Mouse (Mus musculus) embryonic fibroblast, embryonic 13.5 days (primary cell): ENCODE data around the gene Dcp1b. TPM values are rescaled to one million over a fixed set of nuclear protein-coding genes. Genes with fewer than 3 reads are reported as not detected.

ENCODE experiments used
- H3K27ac ChIP-seq: 2 replicates; pipeline ENCODE4 v1.5.1; 2012; ENCODE audit warnings: low read length, control low read depth, inconsistent platforms; ENCODE audit not compliant: insufficient read depth
- H3K4me1 ChIP-seq: 2 replicates; pipeline ENCODE4 v1.6.1; 2011; ENCODE audit warnings: low read length; ENCODE audit not compliant: control insufficient read depth, insufficient read depth
- H3K4me3 ChIP-seq: 2 replicates; pipeline ENCODE4 v1.5.1; 2011; ENCODE audit warnings: mild to moderate bottlenecking, control low read depth, low read length; ENCODE audit not compliant: insufficient read depth
- CTCF ChIP-seq: IDR thresholded peaks from 2 replicates; pipeline ENCODE4 v1.5.1; 2011; ENCODE audit warnings: mild to moderate bottlenecking, control low read depth, low read length, moderate library complexity, borderline replicate concordance; ENCODE audit not compliant: insufficient read depth
- POLR2A ChIP-seq: IDR thresholded peaks from 2 replicates; pipeline ENCODE4 v1.6.1; 2011; ENCODE audit warnings: low read depth, mild to moderate bottlenecking, control low read depth, low read length, moderate library complexity
- polyA plus RNA-seq: library from polyadenylated mRNA; stranded (reverse); fragments of >200 nt; gene quantifications from 2 replicates; pipeline ENCODE4 v1.2.4, GENCODE M21; 2011; ENCODE audit warnings: low read depth; ENCODE audit not compliant: missing spikeins, insufficient read length

Dcp1b gene
- polyA plus RNA-seq, 1 experiment: 8.2 TPM

DNA sequence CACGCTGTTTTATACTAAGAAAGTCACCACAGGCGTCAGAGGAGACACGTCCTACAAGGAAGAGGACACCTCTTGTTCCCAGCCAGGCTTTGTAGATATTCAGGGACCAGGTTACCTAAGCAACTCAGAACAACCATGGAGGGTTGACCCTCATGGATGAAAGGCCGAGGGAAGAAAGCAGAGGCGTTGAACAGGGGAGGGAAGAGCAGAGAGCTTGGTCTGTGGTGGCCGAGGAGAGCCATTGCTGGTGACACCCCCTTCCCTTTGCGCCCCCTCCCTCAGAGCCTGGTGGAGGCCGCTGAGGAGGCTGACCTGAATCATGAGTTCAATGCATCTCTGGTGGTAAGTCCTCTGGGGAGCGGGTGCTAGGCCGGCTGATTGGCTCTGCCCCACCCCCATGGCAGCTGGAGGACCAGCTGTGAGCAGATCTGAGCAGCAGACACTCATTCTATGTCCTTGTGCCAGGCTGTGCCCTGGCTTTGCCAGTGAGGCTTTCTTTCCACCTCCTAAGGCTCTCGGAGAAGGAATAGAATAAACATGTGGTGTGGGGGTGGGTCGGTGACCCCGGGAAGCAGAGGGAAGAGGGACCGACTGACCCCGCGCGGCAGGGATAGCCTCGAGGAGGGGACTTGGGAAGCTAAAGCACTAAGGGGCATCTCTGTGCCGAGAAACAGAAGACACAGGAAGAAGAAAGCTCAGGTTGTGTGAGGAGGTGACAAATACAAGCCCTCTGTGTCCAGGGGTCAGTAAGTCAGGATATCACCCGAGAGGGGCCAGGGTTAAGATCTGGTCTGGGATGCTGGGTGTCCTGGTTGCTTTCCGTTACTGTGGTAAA lies 66.0 kb downstream of the Dcp1b start:
- no peaks in the 10 kb centered on the region for H3K4me1 ChIP-seq
- H3K27ac ChIP-seq: no peak overlapping the region
- no peak for TF ChIP-seq CTCF
- no peak for TF ChIP-seq POLR2A
- H3K4me3 ChIP-seq: no peak overlapping the region

DNA sequence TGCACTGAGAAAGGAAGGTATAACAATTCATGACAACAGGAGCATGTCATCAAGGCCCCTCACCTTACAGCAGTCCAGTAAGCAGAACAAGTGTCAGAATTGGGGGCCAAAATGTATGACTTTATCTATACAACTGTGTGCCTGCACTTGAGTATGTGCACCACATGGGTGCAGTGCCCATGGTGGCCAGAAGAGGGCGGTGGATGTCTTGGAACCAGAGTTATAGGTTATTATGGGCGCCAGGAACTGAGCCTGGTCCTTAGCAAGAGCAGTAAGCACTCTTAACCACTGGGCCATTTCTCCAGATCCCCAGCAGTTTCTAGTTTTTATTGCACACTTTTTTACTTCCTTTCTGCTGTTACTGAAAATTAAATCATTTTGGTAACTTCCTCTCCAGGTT lies 71.0 kb downstream of the Dcp1b start:
- H3K27ac ChIP-seq: no peak overlapping the region
- no peak overlapping the region for H3K4me3 ChIP-seq
- TF ChIP-seq CTCF: no peak
- TF ChIP-seq POLR2A: no peak
- no peaks in the 10 kb centered on the region for H3K4me1 ChIP-seq

DNA sequence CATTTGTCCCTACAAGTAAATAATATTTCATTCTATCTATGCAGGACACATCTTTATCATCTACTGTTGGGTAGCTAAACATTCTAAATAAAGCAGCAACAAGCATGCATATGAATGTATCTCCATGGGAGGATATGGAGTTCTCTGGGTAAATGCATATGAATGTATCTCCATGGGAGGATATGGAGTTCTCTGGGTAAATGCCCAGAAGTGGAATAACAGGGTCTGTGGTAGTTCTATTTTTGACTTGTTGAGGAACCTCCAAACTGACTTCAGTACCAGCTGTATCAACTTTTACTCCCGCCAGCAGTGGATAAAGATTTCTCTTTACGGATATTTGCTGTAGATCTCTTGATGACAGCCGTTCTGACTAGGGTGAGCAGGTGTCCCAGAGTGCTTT lies 73.5 kb downstream of the Dcp1b start:
- H3K27ac ChIP-seq: no peak overlapping the region
- no peak overlapping the region for H3K4me3 ChIP-seq
- TF ChIP-seq CTCF (no peak), POLR2A (no peak)

GRCm38 (mm10) chr6:119249726-119250125 lies 74.7 kb downstream of the Dcp1b start:
- Histone ChIP-seq H3K4me3 (no peak overlapping the region), H3K4me1 (no peaks in the 10 kb centered on the region), H3K27ac (no peak overlapping the region)
- no peak for TF ChIP-seq POLR2A
- no peak for TF ChIP-seq CTCF

More for the DNA sequence above, 73.5 kb downstream of the Dcp1b start:
- no peaks in the 10 kb centered on the region for H3K4me1 ChIP-seq

GRCm38 (mm10) chr6:119251704-119252103 lies 76.7 kb downstream of the Dcp1b start:
- Histone ChIP-seq H3K27ac (no peak overlapping the region), H3K4me1 (no peaks in the 10 kb centered on the region), H3K4me3 (no peak overlapping the region)
- TF ChIP-seq CTCF: no peak
- TF ChIP-seq POLR2A: no peak

Other genes with a start within 250 kb of the Dcp1b start
- gene Cacna1c, start 21.2 kb downstream of the Dcp1b start, polyA plus RNA-seq: 39.2 and 40.7 TPM in 2 replicates
- gene Cacna2d4, start 61.3 kb downstream of the Dcp1b start, polyA plus RNA-seq: not detected in 2 replicates
- gene Lrtm2, start 155.5 kb downstream of the Dcp1b start, polyA plus RNA-seq: not detected in 2 replicates
- 38.2 and 42.8 TPM in 2 replicates for gene Adipor2, start 242.5 kb downstream of the Dcp1b start, polyA plus RNA-seq